Mouse (Mus musculus): Measurements from ENCODE around the gene Eif3m.

The Eif3m gene

DNA sequence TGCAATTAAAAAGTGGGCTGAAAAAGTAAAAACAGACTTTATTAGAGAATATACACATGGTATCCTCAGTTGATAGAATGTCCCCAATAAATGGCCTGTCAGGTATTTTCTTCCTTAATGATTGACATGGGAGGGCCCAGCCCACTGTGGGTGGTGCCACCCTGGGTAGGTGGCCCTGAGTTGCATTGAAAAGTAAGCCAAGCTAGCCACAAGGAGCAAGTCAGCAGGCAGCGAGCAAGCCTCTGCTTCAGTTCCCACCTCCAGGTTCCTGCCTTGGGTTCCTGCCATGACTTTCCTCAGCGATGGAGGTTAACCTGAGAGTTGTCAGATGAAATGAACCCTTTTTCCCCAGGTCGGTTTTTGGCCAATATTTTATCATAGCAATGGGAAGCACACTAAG is 922 bp upstream of the Eif3m start:
- DNase-seq (ENCODE audit: inconsistent age in 2 of 2, low spot score in 1 of 2) = no peak

- no peak for DNase-seq (ENCODE audit: inconsistent age in 2 of 2, low spot score in 1 of 2)
These were observed 501 bp downstream of the Eif3m start for GRCm38 (mm10) chr2:105016192-105016966.

DNA sequence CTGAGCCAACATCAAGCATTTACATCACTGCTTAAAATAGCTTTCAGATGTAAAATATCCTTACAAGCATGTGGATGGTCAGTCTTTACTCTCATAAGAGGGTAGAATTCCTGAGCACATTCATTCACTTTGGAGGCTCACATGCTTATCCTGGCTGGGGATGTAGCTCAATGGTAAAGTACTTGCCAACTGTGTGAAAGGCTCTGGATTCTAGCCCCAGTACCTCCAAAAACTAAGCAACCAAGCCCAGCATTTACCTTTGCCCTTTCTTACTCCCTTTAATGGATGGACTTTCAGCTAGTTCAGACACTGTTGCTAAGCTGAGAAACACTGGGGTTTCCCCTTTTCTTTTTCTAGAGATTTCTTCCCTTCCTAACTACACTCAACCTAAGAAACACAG is 9.6 kb downstream of the Eif3m start:
- DNase-seq (ENCODE audit: inconsistent age in 2 of 2, low spot score in 1 of 2) = no peak

- no peak for DNase-seq (ENCODE audit: inconsistent age in 2 of 2, low spot score in 1 of 2)
These were observed 20.7 kb downstream of the Eif3m start for GRCm38 (mm10) chr2:104996201-104996600.

GRCm38 (mm10) chr2:104994436-104994835 is 22.4 kb downstream of the Eif3m start:
- no peak for DNase-seq (ENCODE audit: inconsistent age in 2 of 2, low spot score in 1 of 2)

- DNase-seq (ENCODE audit: inconsistent age in 2 of 2, low spot score in 1 of 2) = no peak
These were observed 27.9 kb downstream of the Eif3m start for GRCm38 (mm10) chr2:104988974-104989373.

- no peak for DNase-seq (ENCODE audit: inconsistent age in 2 of 2, low spot score in 1 of 2)
These were observed 31.1 kb downstream of the Eif3m start for GRCm38 (mm10) chr2:104985796-104986195.

DNA sequence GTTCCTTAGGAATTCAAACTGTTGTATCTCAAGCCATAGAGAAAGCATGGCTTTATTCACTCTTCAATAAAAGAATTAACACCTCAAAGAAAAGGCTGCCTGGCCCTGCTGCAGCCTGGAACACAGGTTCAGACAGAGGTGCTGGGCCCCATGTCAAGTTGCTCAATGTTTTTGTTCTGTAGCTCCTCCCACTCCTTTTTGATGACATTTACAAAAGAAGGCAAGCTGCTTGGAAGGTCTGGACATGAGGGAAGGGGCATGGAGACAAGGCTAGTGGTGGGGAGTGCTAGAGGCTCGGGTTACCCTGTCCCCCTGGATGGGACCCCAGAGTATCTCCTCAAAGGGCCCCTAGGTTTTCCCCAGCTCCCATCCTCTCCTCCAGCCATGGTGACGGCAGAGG is 35.2 kb downstream of the Eif3m start:
- DNase-seq (ENCODE audit: inconsistent age in 2 of 2, low spot score in 1 of 2) = no peak

DNA sequence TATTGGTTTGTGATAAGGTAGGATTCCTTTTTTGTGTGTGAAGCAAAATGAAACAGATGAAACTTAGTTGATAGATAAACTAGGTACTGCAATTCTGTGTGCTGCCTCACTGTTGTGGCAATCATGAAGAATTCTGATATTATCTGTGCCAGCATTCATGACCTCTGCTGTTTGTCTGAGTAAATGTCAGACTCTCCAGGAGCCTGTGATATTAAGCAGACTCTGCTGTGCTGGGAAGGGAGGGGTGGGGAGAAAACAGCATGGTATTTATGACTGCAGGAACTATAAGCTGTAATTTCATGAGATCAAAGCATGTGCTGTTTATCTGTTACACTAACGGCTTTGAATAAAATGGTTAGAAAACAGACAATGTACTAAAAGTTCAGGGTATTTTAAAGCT is 52.4 kb downstream of the Eif3m start:
- peak in 1 of 2 experiments; percentile 22 for DNase-seq (ENCODE audit: inconsistent age in 2 of 2, low spot score in 1 of 2)
